Mouse (Mus musculus) lung, adult 2 months (tissue): ENCODE measurements around the gene Pycr1.

Experiments
- CTCF ChIP-seq: fragments of 200-500 bp; IDR thresholded peaks from 2 replicates; pipeline ENCODE4 v1.5.1; 2011; ENCODE audit warnings: mild to moderate bottlenecking, low read length, control low read depth; ENCODE audit not compliant: insufficient read depth
- POLR2A ChIP-seq: fragments of 200-500 bp; IDR thresholded peaks from 2 replicates; pipeline ENCODE4 v1.6.1; 2011; ENCODE audit warnings: low read depth, mild to moderate bottlenecking, control low read depth, low read length, borderline replicate concordance; ENCODE audit errors: extremely low read depth

DNA sequence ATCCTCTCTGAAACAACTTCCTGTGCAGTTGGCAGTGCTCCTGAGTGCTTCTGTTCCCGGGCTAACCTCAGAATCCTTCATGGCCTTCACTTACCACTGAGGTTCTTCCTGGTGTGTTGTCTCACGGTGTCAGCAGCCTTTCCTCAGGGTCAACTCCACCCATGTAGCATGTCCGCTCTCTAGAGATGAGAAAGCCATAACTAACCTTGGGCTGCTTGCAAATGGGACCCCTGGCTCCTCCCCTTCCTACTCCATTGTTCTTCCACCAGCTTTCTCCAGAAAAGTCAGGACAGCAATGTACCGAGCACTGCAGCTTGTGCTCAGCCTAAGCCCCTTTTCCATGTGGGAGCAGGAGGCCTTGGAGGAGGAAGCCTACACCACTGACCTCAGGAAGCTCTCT, 36.8 kb downstream of the Pycr1 start:
- TF ChIP-seq CTCF (no peak), POLR2A (no peak)
